Mouse (Mus musculus) neural tube, embryonic 11.5 days (tissue): ENCODE measurements around the gene Itm2c. TPM values are rescaled to one million over a fixed set of nuclear protein-coding genes. Genes with fewer than 3 reads are reported as not detected.

Source experiments
- ATAC-seq: fragments of 200-750 bp; cut with Nextera tagmentation; 2 replicates; pipeline ENCODE4 v1.8.0; 2017; ENCODE audit warnings: moderate number of reproducible peaks, mild to moderate bottlenecking, moderate TSS enrichment, moderate library complexity; ENCODE audit not compliant: insufficient read depth, low FRiP score, low TSS enrichment
- DNase-seq: peaks from one replicate; pipeline ENCODE4 v3.0.0-alpha.2; 2015; ENCODE audit warnings: low spot score
- H3K27ac ChIP-seq: fragments of 300-500 bp; sonication (generic); 2 replicates; pipeline ENCODE4 v1.5.1; 2014; ENCODE audit warnings: low read depth, mild to moderate bottlenecking, low read length
- H3K27me3 ChIP-seq: fragments of 300-500 bp; sonication (generic); 2 replicates; pipeline ENCODE4 v1.6.1; 2014; ENCODE audit warnings: mild to moderate bottlenecking, low read length, mixed read lengths; ENCODE audit not compliant: control insufficient read depth, insufficient read depth
- H3K36me3 ChIP-seq: fragments of 300-500 bp; sonication (generic); 2 replicates; pipeline ENCODE4 v1.6.1; 2014; ENCODE audit warnings: mild to moderate bottlenecking, low read length, moderate library complexity, mixed read lengths; ENCODE audit not compliant: control insufficient read depth, insufficient read depth
- H3K4me1 ChIP-seq: fragments of 300-500 bp; sonication (generic); 2 replicates; pipeline ENCODE4 v1.6.1; 2014; ENCODE audit warnings: low read length, mixed read lengths; ENCODE audit not compliant: control insufficient read depth, insufficient read depth
- H3K4me2 ChIP-seq: fragments of 300-500 bp; sonication (generic); 2 replicates; pipeline ENCODE4 v1.6.1; 2014; ENCODE audit warnings: low read depth, mild to moderate bottlenecking, moderate library complexity
- H3K4me3 ChIP-seq: fragments of 300-500 bp; sonication (generic); 2 replicates; pipeline ENCODE4 v1.5.1; 2014; ENCODE audit warnings: low read depth, low read length
- H3K9ac ChIP-seq: fragments of 300-500 bp; sonication (generic); 2 replicates; pipeline ENCODE4 v1.6.1; 2014; ENCODE audit warnings: mild to moderate bottlenecking, low read length
- H3K9me3 ChIP-seq: fragments of 300-500 bp; sonication (generic); 2 replicates; pipeline ENCODE4 v1.6.1; 2016; ENCODE audit warnings: low read length; ENCODE audit not compliant: control insufficient read depth
- WGBS: fragments of 180-500 bp; shearing (Covaris S2); extraction: QIAGEN DNeasy Blood & Tissue Kit; methylation state at CpG from one replicate; pipeline ENCODE4 v1.1.7; 2014; 5-methylcytosine and 5-hydroxymethylcytosine counted together
- polyA plus RNA-seq: library from polyadenylated mRNA; unstranded; fragments of >200 nt; fragmentation: Nextera tagmentation; extraction: Ambion mirVana; gene quantifications from 2 replicates; pipeline ENCODE4 v1.2.1, GENCODE M21; 2014

Gene Itm2c
- polyA plus RNA-seq, 1 experiment from 2014 or later = 72.3 TPM

GRCm38 (mm10) chr1:85896781-85897700, 3.0 kb downstream of the Itm2c start:
- DNase-seq (no peak), ATAC-seq (no peak)
- Histone ChIP-seq H3K27me3 (no peaks in the 10 kb centered on the region), H3K9me3 (no peaks in the 10 kb centered on the region), H3K36me3 (no peaks in the 10 kb centered on the region), H3K4me1 (peaks cover 40% of the 10 kb centered on the region), H3K27ac (no peak overlapping the region), H3K4me3 (no peak overlapping the region), H3K9ac (no peak overlapping the region), H3K4me2 (no peak overlapping the region)
- WGBS = 67% methylated on average over 12 of the region's 12 CpGs

GRCm38 (mm10) chr1:85897901-85898760, 4.0 kb downstream of the Itm2c start:
- Histone ChIP-seq H3K27ac (no peak overlapping the region), H3K9ac (no peak overlapping the region; the same call in 1 of the 2 replicates), H3K36me3 (no peaks in the 10 kb centered on the region; the same call in 1 of the 2 replicates), H3K4me2 (no peak overlapping the region; the same call in 1 of the 2 replicates), H3K4me3 (no peak overlapping the region), H3K4me1 (peaks cover 40% of the 10 kb centered on the region), H3K27me3 (no peaks in the 10 kb centered on the region), H3K9me3 (no peaks in the 10 kb centered on the region)
- ATAC-seq (no peak), DNase-seq (no peak)
- WGBS = 36% methylated on average over 8 of the region's 8 CpGs

GRCm38 (mm10) chr1:85898761-85899387, 4.8 kb downstream of the Itm2c start:
- Histone ChIP-seq H3K9ac (no peak overlapping the region; the same call in none of the 2 replicates), H3K4me3 (no peak overlapping the region), H3K27me3 (no peaks in the 10 kb centered on the region), H3K9me3 (no peaks in the 10 kb centered on the region), H3K4me1 (peaks cover 40% of the 10 kb centered on the region), H3K4me2 (no peak overlapping the region; the same call in 1 of the 2 replicates), H3K36me3 (no peaks in the 10 kb centered on the region; the same call in 1 of the 2 replicates), H3K27ac (no peak overlapping the region)
- WGBS = 36% methylated on average over 12 of the region's 12 CpGs
- ATAC-seq (no peak), DNase-seq (no peak)

GRCm38 (mm10) chr1:85899388-85899761, 5.3 kb downstream of the Itm2c start:
- no peaks in the 10 kb centered on the region; the same call in 1 of the 2 replicates for H3K36me3 ChIP-seq
- H3K27ac ChIP-seq = no peak overlapping the region
- H3K4me3 ChIP-seq = no peak overlapping the region
- H3K9me3 ChIP-seq = no peaks in the 10 kb centered on the region
- H3K4me2 ChIP-seq = no peak overlapping the region
- H3K9ac ChIP-seq = no peak overlapping the region
- no peak for ATAC-seq
- no peaks in the 10 kb centered on the region for H3K27me3 ChIP-seq
- no peak for DNase-seq
- H3K4me1 ChIP-seq = peaks cover 40% of the 10 kb centered on the region

- Histone ChIP-seq H3K9ac (no peak overlapping the region), H3K36me3 (no peaks in the 10 kb centered on the region; the same call in 1 of the 2 replicates), H3K27me3 (no peaks in the 10 kb centered on the region), H3K27ac (no peak overlapping the region), H3K4me3 (no peak overlapping the region), H3K9me3 (no peaks in the 10 kb centered on the region), H3K4me2 (no peak overlapping the region), H3K4me1 (peaks cover 36% of the 10 kb centered on the region)
- ATAC-seq (no peak), DNase-seq (no peak)
- WGBS = 74% methylated on average over 7 of the region's 7 CpGs
Measured at GRCm38 (mm10) chr1:85900521-85901333, 6.6 kb downstream of the Itm2c start.

GRCm38 (mm10) chr1:85901516-85902107, 7.5 kb downstream of the Itm2c start:
- H3K4me3 ChIP-seq = no peak overlapping the region
- H3K9me3 ChIP-seq = no peaks in the 10 kb centered on the region
- H3K9ac ChIP-seq = no peak overlapping the region
- peak; percentile 17; the same call in 1 of the 2 replicates for ATAC-seq
- peaks cover 31% of the 10 kb centered on the region for H3K4me1 ChIP-seq
- H3K36me3 ChIP-seq = peaks cover 6% of the 10 kb centered on the region
- WGBS = 76% methylated on average over 3 of the region's 3 CpGs
- DNase-seq = no peak
- no peak overlapping the region for H3K27ac ChIP-seq
- no peaks in the 10 kb centered on the region for H3K27me3 ChIP-seq
- H3K4me2 ChIP-seq = no peak overlapping the region

GRCm38 (mm10) chr1:85902108-85902561, 8.1 kb downstream of the Itm2c start:
- WGBS = 63% methylated on average over 7 of the region's 7 CpGs
- DNase-seq = peak; percentile 39
- H3K4me2 ChIP-seq = no peak overlapping the region
- H3K4me3 ChIP-seq = no peak overlapping the region
- H3K9me3 ChIP-seq = no peaks in the 10 kb centered on the region
- peaks cover 28% of the 10 kb centered on the region for H3K4me1 ChIP-seq
- peak; percentile 67 for ATAC-seq
- no peak overlapping the region for H3K27ac ChIP-seq
- H3K36me3 ChIP-seq = peaks cover 9% of the 10 kb centered on the region
- H3K9ac ChIP-seq = no peak overlapping the region
- no peaks in the 10 kb centered on the region for H3K27me3 ChIP-seq
